Mouse (Mus musculus) heart, embryonic 11.5 days (tissue): Measurements from ENCODE around the gene Spp1. TPM values are rescaled to one million over a fixed set of nuclear protein-coding genes. Genes with fewer than 3 reads are reported as not detected.

Source experiments
- ATAC-seq: fragments of 200-750 bp; cut with Nextera tagmentation; replicated peaks from 2 replicates; pipeline ENCODE4 v1.8.0; 2017; ENCODE audit warnings: moderate library complexity; ENCODE audit not compliant: insufficient number of reproducible peaks, low FRiP score, low TSS enrichment
- H3K27ac ChIP-seq: fragments of 300-500 bp; sonication (generic); 2 replicates; pipeline ENCODE4 v1.5.1; 2014; ENCODE audit warnings: mild to moderate bottlenecking, low read depth, low read length
- H3K27me3 ChIP-seq: fragments of 300-500 bp; sonication (generic); 2 replicates; pipeline ENCODE4 v1.6.1; 2014; ENCODE audit warnings: mild to moderate bottlenecking, low read length, mixed read lengths; ENCODE audit not compliant: control insufficient read depth, insufficient read depth
- H3K36me3 ChIP-seq: fragments of 300-500 bp; sonication (generic); 2 replicates; pipeline ENCODE4 v1.6.1; 2014; ENCODE audit warnings: mild to moderate bottlenecking, low read length, moderate library complexity, mixed read lengths; ENCODE audit not compliant: control insufficient read depth, insufficient read depth
- H3K4me1 ChIP-seq: fragments of 300-500 bp; sonication (generic); 2 replicates; pipeline ENCODE4 v1.6.1; 2014; ENCODE audit warnings: low read length; ENCODE audit not compliant: control insufficient read depth, insufficient read depth
- H3K4me2 ChIP-seq: fragments of 300-500 bp; sonication (generic); 2 replicates; pipeline ENCODE4 v1.6.1; 2014; ENCODE audit warnings: mild to moderate bottlenecking, moderate library complexity
- H3K4me3 ChIP-seq: fragments of 300-500 bp; sonication (generic); 2 replicates; pipeline ENCODE4 v1.5.1; 2014; ENCODE audit warnings: low read depth, low read length
- H3K9ac ChIP-seq: fragments of 300-500 bp; sonication (generic); 2 replicates; pipeline ENCODE4 v1.6.1; 2014; ENCODE audit warnings: mild to moderate bottlenecking, low read depth, low read length, moderate library complexity
- H3K9me3 ChIP-seq: fragments of 300-500 bp; sonication (generic); replicated peaks from 2 replicates; pipeline ENCODE4 v1.6.1; 2016; ENCODE audit warnings: low read length; ENCODE audit not compliant: control insufficient read depth
- WGBS: fragments of 180-500 bp; shearing (Covaris S2); extraction: QIAGEN DNeasy Blood & Tissue Kit; methylation state at CpG from one replicate; pipeline ENCODE4 v1.1.7; 2014; ENCODE audit not compliant: insufficient replicate concordance; 5-methylcytosine and 5-hydroxymethylcytosine counted together
- polyA plus RNA-seq: library from polyadenylated mRNA; unstranded; fragments of >200 nt; fragmentation: Nextera tagmentation; extraction: Ambion mirVana; gene quantifications from 2 replicates; pipeline ENCODE4 v1.2.1, GENCODE M21; 2014

Gene Spp1
- 1.3 and 2.3 TPM in 2 replicates for polyA plus RNA-seq

DNA sequence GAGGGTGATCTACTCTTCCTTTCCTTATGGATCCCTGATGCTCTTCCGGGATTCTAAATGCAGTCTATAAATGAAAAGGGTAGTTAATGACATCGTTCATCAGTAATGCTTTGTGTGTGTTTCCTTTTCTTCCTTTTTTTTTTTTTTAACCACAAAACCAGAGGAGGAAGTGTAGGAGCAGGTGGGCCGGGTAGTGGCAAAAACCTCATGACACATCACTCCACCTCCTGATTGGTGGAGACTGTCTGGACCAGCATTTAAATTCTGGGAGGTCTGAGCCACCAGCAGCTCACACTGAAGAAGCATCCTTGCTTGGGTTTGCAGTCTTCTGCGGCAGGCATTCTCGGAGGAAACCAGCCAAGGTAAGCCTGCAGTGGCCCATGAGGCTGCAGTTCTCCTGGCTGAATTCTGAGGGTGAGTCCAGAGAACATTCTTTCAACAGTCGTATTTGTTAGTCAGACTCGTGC, at the start of gene Spp1:
Gene Spp1 (plus strand): TSS at position 284 of the 467 bp plus-strand sequence.
- Histone ChIP-seq H3K36me3 (no peaks in the 10 kb centered on the region), H3K27ac (no peak within 1 kb of the TSS)
- ATAC-seq = no peak

DNA sequence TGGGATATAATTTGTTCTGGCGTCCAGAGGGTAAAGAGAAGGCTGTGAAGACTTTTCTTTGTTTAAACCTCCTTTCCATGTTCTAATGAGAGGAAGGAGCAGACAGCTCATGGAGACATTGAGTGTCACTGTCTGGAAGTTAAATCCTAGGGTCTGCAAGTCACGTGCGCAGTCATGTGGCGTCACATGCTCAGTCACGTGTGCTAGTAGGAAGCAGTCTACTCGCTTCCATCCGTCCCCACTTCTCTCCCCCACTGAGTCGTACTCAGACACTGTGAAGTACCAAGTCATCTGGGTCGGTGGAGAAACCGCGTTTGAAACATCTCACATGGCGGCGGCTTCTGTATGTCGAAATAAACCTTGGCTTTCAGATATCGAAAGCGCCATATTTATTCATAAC, 49.4 kb upstream of the Spp1 start:
- ATAC-seq = no peak
- no peak overlapping the region for H3K27ac ChIP-seq
- WGBS = 88% methylated on average over 16 of the region's 16 CpGs
- no peaks in the 10 kb centered on the region for H3K9me3 ChIP-seq
- H3K36me3 ChIP-seq = no peaks in the 10 kb centered on the region
- H3K4me3 ChIP-seq = no peak overlapping the region
- H3K9ac ChIP-seq = no peak overlapping the region
- H3K4me2 ChIP-seq = no peak overlapping the region
- H3K27me3 ChIP-seq = no peaks in the 10 kb centered on the region
- H3K4me1 ChIP-seq = no peaks in the 10 kb centered on the region

More for the DNA sequence above, at the start of gene Spp1:
- no peak within 1 kb of the TSS for H3K4me2 ChIP-seq
- no peak within 1 kb of the TSS for H3K4me3 ChIP-seq
- no peaks in the 10 kb centered on the region for H3K9me3 ChIP-seq
- no peak within 1 kb of the TSS for H3K9ac ChIP-seq
- H3K27me3 ChIP-seq = no peaks in the 10 kb centered on the region
- WGBS = 68% methylated on average over 7 of the region's 7 CpGs
- no peaks in the 10 kb centered on the region for H3K4me1 ChIP-seq

DNA sequence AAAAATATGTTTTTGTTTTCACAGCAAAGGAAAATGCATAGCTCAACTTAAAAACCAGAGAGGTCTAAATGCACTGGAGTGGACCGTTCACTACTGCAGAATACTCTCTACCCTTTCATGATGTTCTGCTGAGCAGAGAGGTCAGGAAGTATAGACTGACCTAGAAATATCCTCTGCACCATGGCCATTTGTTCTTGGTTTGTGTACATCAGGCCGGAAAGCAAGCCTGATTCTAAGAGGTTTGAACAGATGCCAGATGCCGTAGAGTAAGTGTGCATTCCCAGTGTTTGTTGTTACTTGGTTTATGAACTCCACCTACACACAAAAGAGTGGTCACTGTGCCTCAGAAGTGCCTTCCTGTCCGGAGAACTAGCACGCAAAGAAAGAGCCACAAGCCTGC, 48.0 kb upstream of the Spp1 start:
- no peak overlapping the region for H3K27ac ChIP-seq
- no peak overlapping the region for H3K9ac ChIP-seq
- no peak overlapping the region for H3K4me2 ChIP-seq
- H3K4me3 ChIP-seq = no peak overlapping the region
- ATAC-seq = no peak
- H3K36me3 ChIP-seq = no peaks in the 10 kb centered on the region
- 70% methylated on average over 5 of the region's 5 CpGs for WGBS
- no peaks in the 10 kb centered on the region for H3K27me3 ChIP-seq
- H3K9me3 ChIP-seq = no peaks in the 10 kb centered on the region
- H3K4me1 ChIP-seq = no peaks in the 10 kb centered on the region

DNA sequence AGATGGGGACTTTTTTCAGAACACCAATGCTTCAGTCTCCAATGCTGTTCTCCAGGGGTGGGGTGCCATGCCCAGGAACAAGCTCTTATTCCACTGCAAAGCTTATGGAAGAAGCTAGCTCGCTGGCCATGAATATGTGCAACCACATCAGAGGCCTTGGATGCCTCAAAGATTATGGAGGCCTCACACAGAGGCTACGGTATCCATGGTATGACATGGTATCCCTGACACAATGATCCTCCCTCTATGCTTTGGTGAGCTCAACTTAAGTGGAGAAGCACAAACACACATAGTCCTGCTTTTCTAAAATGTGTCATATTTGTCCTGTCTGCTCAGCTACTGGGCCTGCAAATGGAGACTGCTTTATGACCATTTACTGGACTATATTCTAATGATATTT, 44.0 kb upstream of the Spp1 start:
- no peaks in the 10 kb centered on the region for H3K4me1 ChIP-seq
- no peak overlapping the region for H3K4me2 ChIP-seq
- H3K27me3 ChIP-seq = no peaks in the 10 kb centered on the region
- H3K27ac ChIP-seq = no peak overlapping the region
- 72% methylated on average over 2 of the region's 2 CpGs for WGBS
- H3K9ac ChIP-seq = no peak overlapping the region
- no peaks in the 10 kb centered on the region for H3K36me3 ChIP-seq
- no peaks in the 10 kb centered on the region for H3K9me3 ChIP-seq
- H3K4me3 ChIP-seq = no peak overlapping the region
- no peak for ATAC-seq

GRCm38 (mm10) chr5:104392784-104393183, 42.1 kb upstream of the Spp1 start:
- Histone ChIP-seq H3K9ac (no peak overlapping the region), H3K27me3 (no peaks in the 10 kb centered on the region), H3K4me3 (no peak overlapping the region), H3K4me1 (no peaks in the 10 kb centered on the region), H3K9me3 (no peaks in the 10 kb centered on the region), H3K36me3 (no peaks in the 10 kb centered on the region), H3K27ac (no peak overlapping the region), H3K4me2 (no peak overlapping the region)
- ATAC-seq = no peak
- WGBS = 75% methylated on average over 5 of the region's 5 CpGs

DNA sequence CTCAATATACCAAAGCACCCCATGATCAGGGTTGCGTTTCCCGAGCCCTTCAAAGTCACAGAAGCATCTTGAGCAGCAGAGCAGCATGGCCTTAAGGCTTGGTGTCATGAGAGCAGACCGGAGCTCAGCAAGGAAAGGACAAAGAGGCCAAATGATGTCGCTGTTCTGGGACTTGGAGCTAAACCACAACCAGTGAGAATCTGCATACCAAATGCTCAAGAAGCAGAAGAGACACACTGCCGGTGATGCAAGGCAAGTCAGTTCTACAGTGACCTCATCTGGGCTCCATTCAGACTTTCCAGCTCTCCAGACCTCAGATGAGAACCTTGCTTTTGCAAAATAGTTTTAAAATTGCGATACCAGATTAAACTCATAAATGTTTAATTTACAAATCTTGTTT, 38.6 kb upstream of the Spp1 start:
- no peaks in the 10 kb centered on the region for H3K4me1 ChIP-seq

DNA sequence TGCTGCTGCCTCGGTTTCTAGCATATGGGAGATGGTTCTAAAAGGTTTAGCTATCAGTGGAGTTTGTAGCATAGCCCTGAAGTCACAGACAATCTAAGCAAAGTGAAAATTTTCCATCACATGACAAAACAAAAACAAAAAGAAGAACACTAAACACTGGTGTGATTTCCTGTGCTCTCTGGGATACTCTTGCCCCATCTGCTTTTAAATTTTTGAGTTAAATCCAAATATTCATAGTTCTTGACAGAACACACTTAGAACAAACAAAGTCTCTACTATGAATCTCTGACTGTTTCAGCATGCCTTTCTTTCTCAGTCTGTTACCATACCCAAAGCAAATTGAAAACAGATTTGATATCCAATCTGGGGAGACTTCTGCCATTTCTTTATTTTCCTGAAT, 36.9 kb upstream of the Spp1 start:
- H3K4me1 ChIP-seq = no peaks in the 10 kb centered on the region
- ATAC-seq = no peak
- no peak overlapping the region for H3K27ac ChIP-seq
- H3K36me3 ChIP-seq = no peaks in the 10 kb centered on the region
- no peak overlapping the region for H3K4me2 ChIP-seq
- no peak overlapping the region for H3K9ac ChIP-seq
- H3K27me3 ChIP-seq = no peaks in the 10 kb centered on the region
- no peak overlapping the region for H3K4me3 ChIP-seq
- WGBS = 60% methylated on average over 1 of the region's 1 CpGs
- H3K9me3 ChIP-seq = no peaks in the 10 kb centered on the region

More for the DNA sequence above, 38.6 kb upstream of the Spp1 start:
- WGBS = 69% methylated on average over 6 of the region's 6 CpGs
- no peak overlapping the region for H3K9ac ChIP-seq
- no peak overlapping the region for H3K4me2 ChIP-seq
- H3K36me3 ChIP-seq = no peaks in the 10 kb centered on the region
- no peaks in the 10 kb centered on the region for H3K9me3 ChIP-seq
- no peaks in the 10 kb centered on the region for H3K27me3 ChIP-seq
- ATAC-seq = no peak
- H3K4me3 ChIP-seq = no peak overlapping the region
- no peak overlapping the region for H3K27ac ChIP-seq

GRCm38 (mm10) chr5:104399291-104399950, 35.5 kb upstream of the Spp1 start:
- no peak for ATAC-seq
- H3K27ac ChIP-seq = no peak overlapping the region

GRCm38 (mm10) chr5:104399970-104400369, 34.9 kb upstream of the Spp1 start:
- no peaks in the 10 kb centered on the region for H3K36me3 ChIP-seq
- WGBS = 48% methylated on average over 1 of the region's 1 CpGs
- no peaks in the 10 kb centered on the region for H3K4me1 ChIP-seq
- no peak overlapping the region for H3K9ac ChIP-seq
- no peak overlapping the region for H3K4me2 ChIP-seq
- H3K9me3 ChIP-seq = no peaks in the 10 kb centered on the region
- H3K4me3 ChIP-seq = no peak overlapping the region
- ATAC-seq = no peak
- H3K27me3 ChIP-seq = no peaks in the 10 kb centered on the region
- H3K27ac ChIP-seq = no peak overlapping the region

More at GRCm38 (mm10) chr5:104399291-104399950, 35.5 kb upstream of the Spp1 start:
- Histone ChIP-seq H3K9me3 (no peaks in the 10 kb centered on the region), H3K4me2 (no peak overlapping the region), H3K4me1 (no peaks in the 10 kb centered on the region), H3K27me3 (no peaks in the 10 kb centered on the region), H3K9ac (no peak overlapping the region), H3K4me3 (no peak overlapping the region), H3K36me3 (no peaks in the 10 kb centered on the region)
- WGBS = 60% methylated on average over 9 of the region's 9 CpGs
